Mouse (Mus musculus) thymus, postnatal 4 days (tissue): ENCODE measurements at regions not wholly inside any gene's neighbourhood (a gene's known extent, or its start where the extent isn't known, plus 50 kb on each side); places are given as distances from the start of the nearest gene placed in this dataset.

Experiments
- DNase-seq: peaks from one replicate; pipeline ENCODE4 v3.0.0; 2021

DNA sequence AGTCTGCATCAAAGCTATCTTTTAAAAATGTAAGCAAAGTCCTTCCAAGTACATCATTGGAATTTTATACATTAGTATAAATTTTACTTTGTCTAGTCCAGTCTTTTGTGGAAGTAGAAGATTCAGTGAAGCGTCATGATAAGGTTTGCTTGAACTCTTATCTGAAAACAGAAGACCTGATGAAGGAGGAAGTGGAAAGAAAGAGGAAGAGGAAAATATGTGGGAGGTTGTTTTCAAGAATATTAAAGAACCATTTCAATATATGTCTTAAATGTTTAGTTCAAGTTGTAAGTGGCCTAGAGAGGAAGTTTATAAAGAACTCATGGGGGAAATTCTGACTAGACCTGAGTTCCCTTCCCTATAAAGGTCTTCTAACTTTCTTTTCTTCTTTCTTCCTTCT, 462.3 kb upstream of the Mef2c start:
- no peak for DNase-seq

DNA sequence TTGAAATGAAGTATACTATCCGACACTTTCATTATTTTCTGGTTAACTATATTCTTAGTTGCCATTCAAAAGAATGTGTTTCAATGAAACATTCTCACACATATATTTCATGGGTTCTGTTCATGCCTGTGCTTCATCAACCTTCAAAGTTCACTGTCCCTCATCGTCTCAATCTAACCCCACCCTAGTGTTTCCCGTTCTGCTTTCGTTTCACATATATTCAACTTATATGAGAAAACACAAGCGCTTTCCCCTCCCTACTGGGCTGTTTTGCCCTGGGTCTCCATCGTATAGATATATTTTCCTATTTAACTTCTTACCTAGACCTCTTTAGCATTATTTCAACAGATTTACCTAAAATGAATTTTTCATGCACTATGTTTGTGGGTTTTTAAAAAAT, 458.3 kb upstream of the Mef2c start:
- no peak for DNase-seq

DNA sequence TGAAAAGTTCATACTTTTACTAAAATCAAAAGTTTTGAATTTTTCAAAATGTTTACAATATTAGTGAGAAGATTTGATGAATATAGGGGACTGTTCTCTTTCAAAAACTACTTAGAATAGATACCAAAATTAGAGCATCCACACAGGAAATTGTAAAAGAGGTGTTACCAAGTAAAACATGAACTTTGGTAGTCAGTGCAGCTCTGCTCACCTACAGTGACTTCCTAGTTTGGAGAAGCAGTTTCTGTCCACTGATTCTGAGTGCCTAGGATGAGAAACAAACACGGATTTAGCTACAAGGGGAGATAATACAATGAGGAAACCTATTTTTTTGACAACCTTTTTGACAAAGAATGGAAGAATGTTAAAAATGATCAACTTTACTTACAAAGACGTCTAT, 457.9 kb upstream of the Mef2c start:
- DNase-seq, result no peak

DNA sequence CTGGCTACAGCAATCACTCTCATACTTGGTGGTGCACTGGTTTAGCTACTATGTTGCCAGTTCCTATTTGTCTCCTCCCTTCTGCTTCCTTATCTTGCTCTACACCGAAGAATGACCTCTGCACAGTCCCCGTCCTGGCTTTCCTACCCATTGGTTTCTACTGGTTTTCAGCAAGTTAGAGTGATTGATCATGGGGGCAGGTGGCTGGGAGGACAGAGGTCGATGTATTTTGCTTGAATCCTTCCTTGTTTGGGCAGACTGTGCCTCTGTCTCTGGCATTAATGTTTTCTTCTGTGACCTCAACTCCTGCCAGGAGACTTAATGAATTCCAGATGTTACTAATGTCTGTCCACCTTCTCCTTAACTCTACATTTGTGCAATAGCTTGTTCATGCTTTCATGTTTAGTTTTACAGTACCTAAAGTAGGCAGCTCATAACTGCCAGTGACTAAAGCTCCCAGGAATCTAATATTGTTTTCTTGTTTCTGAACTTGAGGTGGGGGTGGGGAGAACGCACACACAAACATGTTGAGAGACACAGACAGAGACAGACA, 457.2 kb upstream of the Mef2c start:
- no peak for DNase-seq

- DNase-seq, result no peak
These were observed 448.0 kb upstream of the Mef2c start for GRCm38 (mm10) chr13:83055865-83056264.

GRCm38 (mm10) chr13:83056415-83056814, 447.4 kb upstream of the Mef2c start:
- DNase-seq, result no peak

DNA sequence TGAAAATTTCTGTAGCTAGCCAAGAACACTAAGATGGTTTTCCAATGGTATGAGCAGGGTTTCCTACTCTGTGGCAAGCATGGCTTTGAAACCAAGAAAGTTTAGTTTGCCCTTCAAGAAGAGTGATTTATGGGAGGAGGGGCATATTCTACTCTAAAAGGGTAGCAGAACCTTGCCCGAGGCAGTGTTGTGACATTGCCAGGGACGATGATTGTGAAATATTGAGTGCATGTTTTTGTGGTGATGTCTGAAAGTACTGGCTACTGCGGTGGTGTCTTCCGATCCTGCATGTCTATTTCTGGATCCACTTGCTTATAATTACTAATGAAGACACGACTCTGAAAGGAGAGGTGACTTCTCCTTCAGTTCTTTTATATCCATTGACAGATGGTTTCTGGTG, 439.1 kb upstream of the Mef2c start:
- DNase-seq, result no peak

DNA sequence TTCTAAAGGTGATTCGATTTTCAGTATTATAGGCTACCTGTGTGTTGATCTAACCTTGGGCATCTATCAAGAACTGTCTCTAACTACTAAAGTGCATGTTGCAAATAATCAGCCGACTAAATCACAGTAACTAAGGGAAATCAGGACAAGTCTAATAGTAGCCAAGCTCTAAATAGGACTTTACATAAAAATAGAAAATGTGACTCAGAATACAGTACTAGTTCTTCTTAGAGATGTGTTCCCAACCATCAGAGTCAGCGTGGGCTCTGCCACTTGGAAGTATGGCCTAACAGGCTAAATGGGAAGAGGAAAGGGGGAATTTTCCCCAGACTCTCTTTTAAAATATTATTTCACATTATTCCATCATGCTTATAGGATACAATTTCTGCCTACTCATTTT, 438.6 kb upstream of the Mef2c start:
- no peak for DNase-seq

GRCm38 (mm10) chr13:83066115-83066753, 437.6 kb upstream of the Mef2c start:
- DNase-seq, result no peak

GRCm38 (mm10) chr13:83067496-83067895, 436.3 kb upstream of the Mef2c start:
- no peak for DNase-seq

GRCm38 (mm10) chr13:83068588-83068987, 435.2 kb upstream of the Mef2c start:
- DNase-seq, result no peak

DNA sequence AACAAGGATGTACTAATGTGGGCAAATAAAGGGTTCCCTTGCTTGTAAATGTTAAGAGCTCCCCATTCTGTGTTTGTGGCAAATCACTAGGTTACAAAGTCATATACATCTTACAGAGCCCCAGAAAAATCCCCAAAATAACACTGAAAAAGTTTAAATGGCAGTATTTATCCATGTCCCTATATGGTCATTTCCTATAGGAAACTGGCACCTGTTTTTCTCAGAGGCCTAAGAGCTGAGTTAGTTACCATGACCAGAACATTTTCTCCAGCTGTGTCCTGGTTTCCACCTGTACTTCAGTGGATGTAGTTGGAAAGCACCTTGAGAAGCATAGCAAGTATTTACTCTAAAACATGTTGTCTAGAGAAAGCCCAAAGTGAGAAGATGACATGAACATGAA, 434.5 kb upstream of the Mef2c start:
- no peak for DNase-seq

DNA sequence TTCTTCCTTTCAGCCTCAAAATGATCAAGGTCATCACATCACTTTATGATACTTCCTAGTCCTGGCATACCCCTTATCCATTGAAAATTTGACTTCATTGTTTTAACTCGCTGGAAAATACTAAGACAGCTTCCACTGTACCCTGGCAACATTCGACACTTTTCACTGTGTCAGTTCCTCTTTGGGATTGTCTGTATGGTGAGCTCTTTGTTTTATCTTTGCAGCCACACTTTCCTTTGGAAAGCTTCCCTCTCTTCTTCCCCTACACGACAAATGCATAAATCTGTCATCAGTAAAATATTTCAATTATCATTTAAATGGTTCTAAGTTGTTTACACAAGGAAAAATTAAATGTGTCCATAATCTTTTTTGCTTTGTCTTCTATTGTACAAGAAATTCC, 431.8 kb upstream of the Mef2c start:
- no peak for DNase-seq

GRCm38 (mm10) chr13:83074219-83074965, 429.4 kb upstream of the Mef2c start:
- DNase-seq, result no peak

DNA sequence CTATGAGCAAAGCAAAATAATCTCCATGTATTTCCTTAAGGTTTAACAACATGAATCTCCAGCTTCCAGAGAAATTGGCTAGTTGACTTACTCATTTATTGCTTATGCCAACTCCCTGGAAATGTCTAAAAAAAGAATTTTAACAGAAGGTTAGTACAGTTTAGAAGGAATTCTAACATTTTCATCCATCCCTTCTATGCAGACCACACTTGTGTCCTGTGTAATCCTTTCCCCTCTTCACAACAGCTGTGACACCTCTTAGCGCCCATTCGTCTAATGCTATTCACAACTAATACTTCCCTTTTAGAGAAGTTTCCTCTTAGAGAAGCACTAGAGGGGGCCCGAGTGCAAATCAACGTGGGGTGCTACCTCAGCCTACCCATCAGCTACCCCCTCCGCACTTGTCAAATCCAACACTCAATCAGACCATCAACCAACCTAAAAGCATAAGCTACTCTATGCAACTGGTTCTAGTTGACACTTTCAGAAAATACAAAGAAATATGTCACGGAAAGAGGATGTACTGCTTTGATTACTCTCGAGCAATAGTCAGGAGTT, 428.4 kb upstream of the Mef2c start:
- peak; percentile 14 for DNase-seq

DNA sequence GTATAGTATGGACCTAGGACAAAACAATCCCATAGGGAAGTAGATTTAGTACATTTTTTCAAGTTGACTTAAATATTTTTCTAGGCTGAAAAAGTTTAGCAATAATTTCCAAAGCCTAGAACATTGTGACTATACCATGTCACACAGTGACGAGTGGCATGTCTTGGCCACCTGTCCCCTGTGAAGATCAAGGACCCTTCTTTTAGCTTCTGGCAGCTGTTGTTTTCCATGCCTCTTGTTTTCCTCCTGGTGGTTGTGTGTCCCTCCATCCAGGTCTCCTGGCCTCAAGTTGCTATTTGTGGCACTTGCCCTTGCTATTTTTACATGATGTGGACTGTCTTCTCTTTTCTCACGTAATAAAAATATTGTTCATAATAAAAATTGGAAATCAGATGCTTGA, 427.2 kb upstream of the Mef2c start:
- DNase-seq, result no peak

- DNase-seq, result no peak
These were observed 426.7 kb upstream of the Mef2c start for GRCm38 (mm10) chr13:83077085-83077484.

DNA sequence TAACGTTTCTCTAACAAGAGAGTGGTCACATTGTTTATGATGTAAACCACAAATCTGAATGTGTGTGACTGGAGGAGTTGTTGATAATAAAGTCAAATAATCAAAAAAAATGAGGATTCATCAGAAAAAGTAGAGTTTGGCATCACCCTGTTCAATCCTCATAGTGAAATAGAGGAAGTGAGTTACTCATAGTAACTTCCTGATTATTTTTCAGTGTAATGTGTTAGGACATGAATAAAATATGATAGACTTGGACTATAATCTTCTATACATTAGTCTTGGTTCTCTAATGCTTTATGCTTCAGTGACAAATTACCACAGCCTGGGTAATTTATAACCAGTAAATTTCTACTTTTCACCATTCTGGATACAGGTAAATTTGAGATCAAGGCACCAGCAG, 424.5 kb upstream of the Mef2c start:
- DNase-seq, result no peak

- DNase-seq, result no peak
These were observed 418.9 kb upstream of the Mef2c start for GRCm38 (mm10) chr13:83084948-83085347.

DNA sequence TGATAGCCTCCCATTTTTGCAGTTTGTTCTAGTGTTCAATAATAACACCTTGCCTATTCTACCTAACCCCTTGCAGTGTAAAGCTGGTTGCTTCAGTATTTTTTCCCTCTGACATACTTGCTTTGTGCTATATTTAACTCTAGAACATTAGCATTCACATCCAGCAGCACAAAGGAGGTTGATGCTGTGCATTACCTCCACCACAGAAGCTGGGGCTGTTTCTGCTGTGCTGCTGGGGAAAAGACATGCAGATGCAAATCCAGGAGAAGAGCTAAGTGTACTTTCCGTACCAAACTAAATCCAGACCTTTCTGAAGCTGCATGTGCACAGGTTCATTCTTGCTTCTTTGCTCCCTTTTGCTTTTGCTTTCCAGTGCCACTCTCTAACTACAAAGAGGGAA, 403.9 kb upstream of the Mef2c start:
- no peak for DNase-seq

- DNase-seq, result no peak
These were observed 393.2 kb upstream of the Mef2c start for GRCm38 (mm10) chr13:83110610-83111009.

DNA sequence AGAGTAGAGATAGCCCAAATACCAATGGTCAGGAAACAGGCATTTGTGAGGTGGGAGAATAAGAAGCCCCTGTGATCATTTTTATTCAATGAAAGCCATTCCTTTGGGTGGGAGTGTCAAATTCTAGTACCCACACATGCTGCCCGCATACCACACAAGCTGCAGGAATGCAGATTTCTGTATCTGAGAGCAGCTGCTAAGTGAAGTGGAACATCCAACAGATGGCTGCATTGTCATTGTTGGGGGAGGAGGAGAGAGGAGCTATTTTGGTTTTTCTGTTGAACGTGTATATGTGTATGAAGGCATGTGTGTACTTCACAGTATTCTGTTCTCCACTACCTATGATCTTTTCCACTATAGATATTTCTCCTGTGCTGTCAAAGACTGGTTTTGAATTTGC, 392.3 kb upstream of the Mef2c start:
- no peak for DNase-seq

GRCm38 (mm10) chr13:83112323-83112722, 391.5 kb upstream of the Mef2c start:
- no peak for DNase-seq

GRCm38 (mm10) chr13:83112741-83113140, 391.1 kb upstream of the Mef2c start:
- no peak for DNase-seq
